Comparison of ENCODE assay signal across 13 mouse cellular contexts in the genomic region with DNA sequence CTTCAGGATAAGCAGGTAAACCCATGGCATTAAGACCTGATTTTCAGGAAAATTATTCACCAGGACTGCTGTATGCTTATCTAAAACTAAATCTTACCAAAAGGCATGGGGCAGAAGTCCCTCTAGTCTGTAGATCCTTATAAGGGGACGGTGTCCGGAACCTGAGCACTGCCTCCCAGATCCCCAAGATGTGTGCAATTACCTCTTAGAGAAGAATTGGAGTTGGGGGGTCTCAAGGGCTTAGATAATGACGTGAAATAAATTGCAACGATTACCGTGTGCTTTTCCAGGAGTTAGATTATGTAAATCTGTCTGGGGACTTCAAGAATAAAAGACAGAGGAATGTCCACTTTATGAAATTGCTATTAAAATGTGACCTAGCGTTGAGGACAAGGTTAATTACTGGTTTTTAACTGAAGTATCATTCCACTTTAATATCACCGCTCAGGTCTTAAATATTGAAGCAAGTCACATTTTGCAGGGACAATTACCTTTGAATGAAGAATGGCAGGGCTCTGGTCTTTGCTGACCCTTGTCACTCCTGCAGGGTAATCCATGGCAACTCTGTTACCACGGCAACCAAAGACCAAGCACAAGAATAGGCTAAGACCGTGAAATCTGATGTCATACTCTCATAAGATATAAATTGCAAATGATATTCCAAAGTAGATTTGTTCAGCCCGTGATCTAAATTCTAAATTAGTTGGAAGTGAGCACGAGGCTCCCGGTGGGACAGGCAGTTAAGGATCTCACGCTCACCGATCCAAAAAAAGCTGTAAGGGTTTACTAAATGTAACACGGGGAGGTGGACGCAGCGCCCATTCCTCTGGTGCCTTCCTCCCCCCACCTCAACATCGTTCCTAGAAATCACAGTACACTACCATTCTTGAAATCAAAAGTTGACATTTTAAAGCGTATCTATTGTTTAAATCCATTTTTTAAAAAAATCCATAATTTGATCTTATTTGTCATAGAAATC.
A peak's percentile ranks its signal among the peaks of the same experiment; 100 is the strongest.
DNase-seq lines count a peak whose midpoint lies in the region; ATAC-seq and TF ChIP-seq lines count a peak whose summit lies in the region.
"Had no signal": no experiment of that assay in that cellular context is flagged by ENCODE, and none has a peak within 500 bp of the region (broad histone marks: within the 10 kb centered on the region; RNA-seq: fewer than 3 reads in every experiment).

No protein-coding gene starts in this region.

- H3K4me1 ChIP-seq in forebrain, embryonic 12.5 days: peaks cover 39% of the 10 kb centered on the region
- peaks cover 5% of the 10 kb centered on the region; the same call in 1 of the 2 replicates for H3K4me1 ChIP-seq in hindbrain, postnatal 0 days (ENCODE audit: insufficient read depth, low read length)
- H3K4me1 ChIP-seq in neural tube, embryonic 13.5 days (replicated peaks): peaks cover 18% of the 10 kb centered on the region
- H3K4me1 ChIP-seq: liver, embryonic 13.5 days had no signal

- 22% methylated on average over 19 of the region's 19 CpGs for WGBS in forebrain, embryonic 12.5 days
- WGBS in hindbrain, postnatal 0 days: 19% methylated on average over 19 of the region's 19 CpGs
- WGBS in neural tube, embryonic 13.5 days: 27% methylated on average over 19 of the region's 19 CpGs

- peak overlapping the region; percentile 8; the same call in 1 of the 2 replicates for H3K4me2 ChIP-seq in forebrain, embryonic 12.5 days
- peak overlapping the region; percentile 36 for H3K4me2 ChIP-seq in hindbrain, postnatal 0 days (ENCODE audit: low read depth, low read length)
- H3K4me2 ChIP-seq in neural tube, embryonic 13.5 days: 0 out of 2 replicates have a peak overlapping the region, but pooled peaks have one; percentile 9
- H3K4me2 ChIP-seq: liver, embryonic 13.5 days had no signal

- H3K36me3 ChIP-seq in forebrain, embryonic 12.5 days (replicated peaks): no peaks in the 10 kb centered on the region
- no peaks in the 10 kb centered on the region for H3K36me3 ChIP-seq in hindbrain, postnatal 0 days (ENCODE audit: insufficient read depth, low read length)
- no peaks in the 10 kb centered on the region for H3K36me3 ChIP-seq in neural tube, embryonic 13.5 days
- H3K36me3 ChIP-seq: liver, embryonic 13.5 days had no signal

- H3K9ac ChIP-seq in forebrain, embryonic 12.5 days: no peak overlapping the region
- no peak overlapping the region for H3K9ac ChIP-seq in hindbrain, postnatal 0 days (replicated peaks; ENCODE audit: low read length)
- H3K9ac ChIP-seq in neural tube, embryonic 13.5 days: no peak overlapping the region
- H3K9ac ChIP-seq: liver, embryonic 13.5 days had no signal

- H3K27ac ChIP-seq in forebrain, embryonic 12.5 days: no peak overlapping the region
- no peak overlapping the region for H3K27ac ChIP-seq in hindbrain, postnatal 0 days
- H3K27ac ChIP-seq in neural tube, embryonic 13.5 days (replicated peaks): no peak overlapping the region
- H3K27ac ChIP-seq: heart, adult 2 months; liver, embryonic 13.5 days had no signal

- peak; percentile 85 for ATAC-seq in forebrain, embryonic 12.5 days (ENCODE audit: low FRiP score)
- peak; percentile 88 for ATAC-seq in hindbrain, postnatal 0 days
- peak; percentile 67 for ATAC-seq in neural tube, embryonic 13.5 days (ENCODE audit: low read depth)

- H3K4me3 ChIP-seq in forebrain, embryonic 12.5 days (replicated peaks): no peak overlapping the region
- H3K4me3 ChIP-seq in hindbrain, postnatal 0 days (ENCODE audit: low read length): no peak overlapping the region
- H3K4me3 ChIP-seq in neural tube, embryonic 13.5 days: no peak overlapping the region
- H3K4me3 ChIP-seq: heart, adult 2 months; liver, embryonic 13.5 days had no signal

- TF ChIP-seq CTCF in hindbrain, postnatal 0 days (IDR thresholded peaks at IDR 0.05; ENCODE audit: low read depth): no peak

- DNase-seq in embryo, embryonic 10.5 days (ENCODE audit: low spot score): peak; percentile 89
- peak; percentile 70 for DNase-seq in hindbrain, postnatal 0 days (ENCODE audit: low spot score)
- no peak for DNase-seq in gastrocnemius, adult 8-10 months (ENCODE audit: low spot score in 2 of 2)
- DNase-seq in heart, adult 18-20 months: no peak
- DNase-seq in ovary, postnatal 36 days (ENCODE audit: low spot score): no peak
- DNase-seq: adrenal gland, postnatal 25 days; cerebellum, postnatal 25 days; heart, adult 2 months; kidney, postnatal 14 days; liver, embryonic 13.5 days; lung, postnatal 36 days had no signal

- 0 out of 2 replicates have a peak, but pooled peaks cover 4% of the 10 kb centered on the region for H3K9me3 ChIP-seq in forebrain, embryonic 12.5 days
- H3K9me3 ChIP-seq in hindbrain, postnatal 0 days (ENCODE audit: low read length): no peaks in the 10 kb centered on the region
- H3K9me3 ChIP-seq in neural tube, embryonic 13.5 days: no peaks in the 10 kb centered on the region
- H3K9me3 ChIP-seq: liver, embryonic 13.5 days had no signal

- peaks cover 31% of the 10 kb centered on the region for H3K27me3 ChIP-seq in forebrain, embryonic 12.5 days
- H3K27me3 ChIP-seq in hindbrain, postnatal 0 days (ENCODE audit: insufficient read depth, low read length): no peaks in the 10 kb centered on the region
- peaks cover 3% of the 10 kb centered on the region; the same call in 1 of the 2 replicates for H3K27me3 ChIP-seq in neural tube, embryonic 13.5 days
- H3K27me3 ChIP-seq: liver, embryonic 13.5 days had no signal

Comparison
In these comparisons a context has a peak if more than half of its experiments do, and no peak if none do; other contexts are left out.
1. DNase-seq: peak in embryo, embryonic 10.5 days (single experiment) and hindbrain, postnatal 0 days (single experiment); none in gastrocnemius, adult 8-10 months (0 of 2), heart, adult 18-20 months (0 of 2) and ovary, postnatal 36 days (single experiment).
2. Peak in every context shown above with its lines, with median percentiles within 50 percentile points of each other: ATAC-seq and H3K4me2 ChIP-seq.